Mouse (Mus musculus) bone marrow macrophage, adult 2 months (primary cell): Measurements from ENCODE around the gene Slmap. TPM values are rescaled to one million over a fixed set of nuclear protein-coding genes. Genes with fewer than 3 reads are reported as not detected.

ENCODE experiments used
- H3K27ac ChIP-seq: 2 replicates; pipeline ENCODE4 v1.5.1; 2012; ENCODE audit warnings: low read depth, low read length; ENCODE audit not compliant: insufficient read depth
- H3K4me1 ChIP-seq: 2 replicates; pipeline ENCODE4 v1.6.1; 2012; ENCODE audit warnings: low read length; ENCODE audit not compliant: control insufficient read depth, insufficient read depth
- H3K4me3 ChIP-seq: 2 replicates; pipeline ENCODE4 v1.5.1; 2012; ENCODE audit warnings: mild to moderate bottlenecking, low read length, moderate library complexity; ENCODE audit not compliant: insufficient read depth
- CTCF ChIP-seq: IDR thresholded peaks from 2 replicates; pipeline ENCODE4 v1.5.1; 2012; ENCODE audit warnings: low read depth, mild to moderate bottlenecking, low read length, moderate library complexity
- POLR2A ChIP-seq: IDR thresholded peaks from 2 replicates; pipeline ENCODE4 v1.6.1; 2012; ENCODE audit warnings: mild to moderate bottlenecking, low read depth, low read length, borderline replicate concordance
- polyA plus RNA-seq: library from polyadenylated mRNA; stranded (reverse); fragments of >200 nt; gene quantifications from 2 replicates; pipeline ENCODE4 v1.2.4, GENCODE M21; 2012; ENCODE audit not compliant: missing spikeins, insufficient read depth, insufficient read length

Slmap gene
- polyA plus RNA-seq, 1 experiment, result 78.0 TPM

- TF ChIP-seq CTCF (no peak), POLR2A (no peak)
- peaks cover 12% of the 10 kb centered on the region for H3K4me1 ChIP-seq
- no peak overlapping the region for H3K27ac ChIP-seq
- no peak overlapping the region for H3K4me3 ChIP-seq
Measured at GRCm38 (mm10) chr14:26510545-26510944, 24.2 kb downstream of the Slmap start.

- Histone ChIP-seq H3K4me3 (no peak overlapping the region), H3K4me1 (peaks cover 16% of the 10 kb centered on the region), H3K27ac (no peak overlapping the region)
- TF ChIP-seq POLR2A (no peak), CTCF (no peak)
Measured at GRCm38 (mm10) chr14:26508150-26508549, 26.6 kb downstream of the Slmap start.

GRCm38 (mm10) chr14:26507361-26507760, 27.4 kb downstream of the Slmap start:
- H3K27ac ChIP-seq, result no peak overlapping the region
- TF ChIP-seq CTCF (no peak), POLR2A (no peak)
- H3K4me3 ChIP-seq, result no peak overlapping the region
- peaks cover 21% of the 10 kb centered on the region for H3K4me1 ChIP-seq

- Histone ChIP-seq H3K27ac (no peak overlapping the region), H3K4me1 (peaks cover 28% of the 10 kb centered on the region), H3K4me3 (no peak overlapping the region)
- TF ChIP-seq POLR2A, result no peak
- no peak for TF ChIP-seq CTCF
Measured at GRCm38 (mm10) chr14:26504541-26504940, 30.2 kb downstream of the Slmap start.

GRCm38 (mm10) chr14:26500136-26500933, 34.4 kb downstream of the Slmap start:
- H3K4me1 ChIP-seq, result peaks cover 20% of the 10 kb centered on the region
- TF ChIP-seq POLR2A (no peak), CTCF (no peak)
- H3K27ac ChIP-seq, result no peak overlapping the region
- H3K4me3 ChIP-seq, result no peak overlapping the region

- Histone ChIP-seq H3K4me1 (0 out of 2 replicates have a peak, but pooled peaks cover 2% of the 10 kb centered on the region), H3K27ac (no peak overlapping the region), H3K4me3 (no peak overlapping the region)
- TF ChIP-seq CTCF (no peak), POLR2A (no peak)
Measured at GRCm38 (mm10) chr14:26495021-26495420, 39.7 kb downstream of the Slmap start.

GRCm38 (mm10) chr14:26491150-26491549, 43.6 kb downstream of the Slmap start:
- TF ChIP-seq POLR2A (no peak), CTCF (peak; percentile 64)
- Histone ChIP-seq H3K27ac (no peak overlapping the region), H3K4me3 (no peak overlapping the region)

GRCm38 (mm10) chr14:26488329-26489020, 46.3 kb downstream of the Slmap start:
- 0 out of 2 replicates have a peak, but pooled peaks cover 3% of the 10 kb centered on the region for H3K4me1 ChIP-seq
- H3K4me3 ChIP-seq, result no peak overlapping the region
- TF ChIP-seq CTCF, result no peak
- TF ChIP-seq POLR2A, result no peak
- H3K27ac ChIP-seq, result no peak overlapping the region

More at GRCm38 (mm10) chr14:26491150-26491549, 43.6 kb downstream of the Slmap start:
- no peaks in the 10 kb centered on the region for H3K4me1 ChIP-seq

- no peak for TF ChIP-seq POLR2A
- TF ChIP-seq CTCF, result no peak
- no peak overlapping the region for H3K27ac ChIP-seq
- H3K4me3 ChIP-seq, result no peak overlapping the region
- H3K4me1 ChIP-seq, result peaks cover 5% of the 10 kb centered on the region; the same call in 1 of the 2 replicates
Measured at GRCm38 (mm10) chr14:26486416-26487198, 48.1 kb downstream of the Slmap start.

- H3K4me3 ChIP-seq, result no peak overlapping the region
- TF ChIP-seq POLR2A (no peak), CTCF (no peak)
- peaks cover 10% of the 10 kb centered on the region for H3K4me1 ChIP-seq
- H3K27ac ChIP-seq, result no peak overlapping the region
Measured at GRCm38 (mm10) chr14:26481457-26481856, 53.3 kb downstream of the Slmap start.
